In the genomic region with DNA sequence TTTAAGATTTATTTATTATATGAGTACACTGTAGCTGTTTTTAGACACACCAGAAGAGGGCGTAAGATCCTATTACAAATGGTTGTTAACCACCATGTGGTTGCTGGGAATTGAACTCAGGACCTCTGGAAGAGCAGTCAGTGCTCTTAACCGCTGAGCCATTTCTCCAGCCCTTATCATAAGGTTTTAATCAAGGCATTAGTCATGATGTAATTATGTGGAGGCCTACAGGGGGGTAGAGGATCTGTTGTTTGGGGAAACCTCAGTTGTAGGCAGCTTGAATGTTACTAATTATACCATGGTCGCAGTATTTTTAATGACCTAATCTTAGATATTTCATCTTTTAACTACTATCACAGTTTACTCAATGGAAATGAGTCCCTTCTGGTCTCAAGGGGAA, we compare ENCODE assay signal across 27 mouse cellular contexts. TPM values are rescaled to one million over a fixed set of nuclear protein-coding genes. Genes with fewer than 3 reads are reported as not detected.
DNase-seq lines count a peak whose midpoint lies in the region; ATAC-seq and TF ChIP-seq lines count a peak whose summit lies in the region.
"Had no signal": no experiment of that assay in that cellular context is flagged by ENCODE, and none has a peak within 500 bp of the region (broad histone marks: within the 10 kb centered on the region; RNA-seq: fewer than 3 reads in every experiment).

No protein-coding gene starts in this region.

- WGBS in liver, embryonic 12.5 days (ENCODE audit: insufficient replicate concordance): 73% methylated on average over 3 of the region's 3 CpGs
- WGBS in liver, embryonic 11.5 days: 85% methylated on average over 3 of the region's 3 CpGs
- WGBS in lung, adult 2 months: 67% methylated on average over 3 of the region's 3 CpGs

- DNase-seq in embryo, embryonic 10.5 days (ENCODE audit: low spot score): peak; percentile 10
- no peak for DNase-seq in embryo, embryonic 10 days (ENCODE audit: low spot score)
- DNase-seq in liver, embryonic 11.5 days (ENCODE audit: low spot score): no peak
- peak; percentile 59 for DNase-seq in NIH3T3 (ENCODE audit: low read depth)
- DNase-seq in lung, adult 2 months: no peak
- no peak for DNase-seq in lung, postnatal 25 days (ENCODE audit: low spot score)
- DNase-seq: adrenal gland, postnatal 14 days; cerebellum, adult 2 months; cerebellum, postnatal 14 days; gastrocnemius, adult 2 months; gastrocnemius, postnatal 36 days; heart, postnatal 14 days; kidney, adult 2 months; kidney, postnatal 36 days; liver; lung, postnatal 4 days; thymus, adult 2 months; thymus, postnatal 4 days had no signal

- ATAC-seq in liver, embryonic 12.5 days: 0 out of 2 replicates have a peak, but pooled peaks have one; percentile 30
- ATAC-seq in liver, embryonic 11.5 days (replicated peaks; ENCODE audit: low FRiP score): no peak
- 0 out of 2 replicates have a peak, but pooled peaks have one; percentile 50 for ATAC-seq in megakaryocyte-erythroid progenitor cell, adult 5-6 weeks (replicated peaks; ENCODE audit: low FRiP score, low TSS enrichment, poor library complexity, severe bottlenecking)
- ATAC-seq: forebrain, embryonic 16.5 days; hindbrain, postnatal 0 days; intestine, embryonic 15.5 days; midbrain, embryonic 15.5 days; Patski had no signal

- no peaks in the 10 kb centered on the region for H3K9me3 ChIP-seq in liver, embryonic 12.5 days (replicated peaks)
- H3K9me3 ChIP-seq in liver, embryonic 11.5 days (ENCODE audit: control insufficient read depth, low read length): no peaks in the 10 kb centered on the region
- H3K9me3 ChIP-seq: embryonic facial prominence, embryonic 13.5 days; intestine, embryonic 15.5 days; midbrain, embryonic 15.5 days had no signal

- no peak overlapping the region for H3K9ac ChIP-seq in liver, embryonic 12.5 days
- H3K9ac ChIP-seq in liver, embryonic 11.5 days (ENCODE audit: low read depth, low read length): no peak overlapping the region
- H3K9ac ChIP-seq: embryonic facial prominence, embryonic 13.5 days; intestine, embryonic 15.5 days; midbrain, embryonic 15.5 days had no signal

- peaks cover 6% of the 10 kb centered on the region; the same call in 1 of the 2 replicates for H3K4me1 ChIP-seq in liver, embryonic 12.5 days
- H3K4me1 ChIP-seq in liver, embryonic 11.5 days (replicated peaks; ENCODE audit: control insufficient read depth, insufficient read depth, low read length): no peaks in the 10 kb centered on the region
- no peaks in the 10 kb centered on the region; the same call in 1 of the 2 replicates for H3K4me1 ChIP-seq in lung, adult 2 months (ENCODE audit: control insufficient read depth, insufficient read depth, low read length)
- H3K4me1 ChIP-seq: embryonic facial prominence, embryonic 13.5 days; intestine, embryonic 15.5 days; midbrain, embryonic 15.5 days had no signal

- H3K4me3 ChIP-seq in liver, embryonic 12.5 days: no peak overlapping the region
- H3K4me3 ChIP-seq in liver, embryonic 11.5 days (ENCODE audit: low read depth, low read length): no peak overlapping the region
- H3K4me3 ChIP-seq in lung, adult 2 months (replicated peaks; ENCODE audit: extremely low read depth, low read depth, low read length): no peak overlapping the region
- H3K4me3 ChIP-seq: embryonic facial prominence, embryonic 13.5 days; erythroblast, embryonic 14.5 days; gastrocnemius, adult 2 months; intestine, embryonic 15.5 days; midbrain, embryonic 15.5 days had no signal

- H3K36me3 ChIP-seq in liver, embryonic 12.5 days: peaks cover 33% of the 10 kb centered on the region; the same call in 1 of the 2 replicates
- no peaks in the 10 kb centered on the region; the same call in 1 of the 2 replicates for H3K36me3 ChIP-seq in liver, embryonic 11.5 days (ENCODE audit: control insufficient read depth, insufficient read depth, low read length)
- H3K36me3 ChIP-seq: intestine, embryonic 15.5 days; midbrain, embryonic 15.5 days had no signal

- H3K27ac ChIP-seq in liver, embryonic 12.5 days: no peak overlapping the region
- no peak overlapping the region for H3K27ac ChIP-seq in liver, embryonic 11.5 days (ENCODE audit: low read depth, low read length)
- H3K27ac ChIP-seq: embryonic facial prominence, embryonic 13.5 days; gastrocnemius, adult 2 months; hindbrain, postnatal 0 days; intestine, embryonic 15.5 days; midbrain, embryonic 15.5 days had no signal

- no peak for TF ChIP-seq POLR2A in lung, adult 2 months (IDR thresholded peaks at IDR 0.05; ENCODE audit: borderline replicate concordance, extremely low read depth, low read depth, low read length)

- H3K4me2 ChIP-seq in liver, embryonic 12.5 days: no peak overlapping the region
- no peak overlapping the region for H3K4me2 ChIP-seq in liver, embryonic 11.5 days
- H3K4me2 ChIP-seq: embryonic facial prominence, embryonic 13.5 days; intestine, embryonic 15.5 days; midbrain, embryonic 15.5 days had no signal

- no peak for TF ChIP-seq CTCF in lung, adult 2 months (IDR thresholded peaks at IDR 0.05; ENCODE audit: insufficient read depth, low read length)

- H3K27me3 ChIP-seq in liver, embryonic 12.5 days (replicated peaks): no peaks in the 10 kb centered on the region
- H3K27me3 ChIP-seq in liver, embryonic 11.5 days (replicated peaks; ENCODE audit: control insufficient read depth, insufficient read depth, low read length): no peaks in the 10 kb centered on the region
- H3K27me3 ChIP-seq: embryonic facial prominence, embryonic 13.5 days; intestine, embryonic 15.5 days; midbrain, embryonic 15.5 days; Patski had no signal

RNA-seq across cellular contexts. Expression of gene Usp34, which starts 25.4 kb away (rescaled TPM):
- polyA plus RNA-seq in liver, embryonic 12.5 days (2016; fragmentation: Nextera tagmentation; extraction: Ambion mirVana): 10.7 and 14.4 TPM in 2 replicates
- polyA plus RNA-seq in liver, embryonic 11.5 days (2014; fragmentation: Nextera tagmentation; extraction: Ambion mirVana): 19.7 and 21.8 TPM in 2 replicates
- total RNA-seq in megakaryocyte-erythroid progenitor cell, adult 5-6 weeks (2014; fragmentation: Nextera tagmentation): 50.7 and 76.1 TPM in 2 replicates
- total RNA-seq in megakaryocyte-erythroid progenitor cell, adult 5-6 weeks (2017): 31.9 and 59.4 TPM in 2 replicates
- 5.9 and 9.7 TPM in 2 replicates for polyA plus RNA-seq in lung, adult 2 months (2012; rRNA removed)

Comparison
In these comparisons a context has a peak if more than half of its experiments do, and no peak if none do; other contexts are left out.
1. DNase-seq: peak in embryo, embryonic 10.5 days (single experiment) and NIH3T3 (single experiment); none in embryo, embryonic 10 days (single experiment), liver, embryonic 11.5 days (single experiment), lung, adult 2 months (single experiment) and lung, postnatal 25 days (single experiment).